Mouse (Mus musculus): ENCODE results near the gene Pdcd1.
"Not testable (repeated sequence)": the region's sequence is repeated elsewhere in the genome, so short reads cannot be mapped to it uniquely, and the experiment has no call there.

GRCm38 (mm10) chr1:94058281-94058680, 5.9 kb upstream of the Pdcd1 start:
- TF ChIP-seq POLR2A, CTCF (IDR thresholded peaks at IDR 0.05; ENCODE audit: extremely low read depth, insufficient read depth, low read length): not testable (repeated sequence)
